Mouse (Mus musculus): ENCODE measurements around the gene Pramel4. TPM values are rescaled to one million over a fixed set of nuclear protein-coding genes. Genes with fewer than 3 reads are reported as not detected.

The Pramel4 gene
- 0.08 TPM for polyA plus RNA-seq (2014; fragmentation: Illumina TruSeq; extraction: RNeasy Lipid Tissue Mini Kit (QIAGEN cat#74804); ENCODE audit: low read depth, low replicate concordance)

GRCm38 (mm10) chr4:144058826-144059225, at the start of gene Pramel4:
TSS of gene Pramel4 (plus strand) at chr4:144059126.

GRCm38 (mm10) chr4:144106174-144106573, 47.2 kb downstream of the Pramel4 start, which contains the start of gene Gm13102:
TSS of gene Gm13102 (plus strand) at chr4:144106474.

Other genes starting within 250 kb of the Pramel4 start
- gene Gm13084, start 243.0 kb upstream of the Pramel4 start, polyA plus RNA-seq (2014; fragmentation: Illumina TruSeq; extraction: RNeasy Lipid Tissue Mini Kit (QIAGEN cat#74804); ENCODE audit: low read depth, low replicate concordance), result not detected
- not detected for gene Gm13103, start 212.6 kb upstream of the Pramel4 start, polyA plus RNA-seq (2014; fragmentation: Illumina TruSeq; extraction: RNeasy Lipid Tissue Mini Kit (QIAGEN cat#74804); ENCODE audit: low read depth, low replicate concordance)
- gene Pramef6, start 158.7 kb upstream of the Pramel4 start, polyA plus RNA-seq (2014; fragmentation: Illumina TruSeq; extraction: RNeasy Lipid Tissue Mini Kit (QIAGEN cat#74804); ENCODE audit: low read depth, low replicate concordance), result not detected
- not detected for gene Pramef25, start 108.1 kb upstream of the Pramel4 start, polyA plus RNA-seq (2014; fragmentation: Illumina TruSeq; extraction: RNeasy Lipid Tissue Mini Kit (QIAGEN cat#74804); ENCODE audit: low read depth, low replicate concordance)
- gene Gm13101, start 92.2 kb upstream of the Pramel4 start, polyA plus RNA-seq (2014; fragmentation: Illumina TruSeq; extraction: RNeasy Lipid Tissue Mini Kit (QIAGEN cat#74804); ENCODE audit: low read depth, low replicate concordance), result 0.41 TPM
- not detected for gene Pramef17, start 64.8 kb upstream of the Pramel4 start, polyA plus RNA-seq (2014; fragmentation: Illumina TruSeq; extraction: RNeasy Lipid Tissue Mini Kit (QIAGEN cat#74804); ENCODE audit: low read depth, low replicate concordance)
- not detected for gene Gm13102, start 47.3 kb downstream of the Pramel4 start, polyA plus RNA-seq (2014; fragmentation: Illumina TruSeq; extraction: RNeasy Lipid Tissue Mini Kit (QIAGEN cat#74804); ENCODE audit: low read depth, low replicate concordance)
- not detected for gene Oog3, start 103.5 kb downstream of the Pramel4 start, polyA plus RNA-seq (2014; fragmentation: Illumina TruSeq; extraction: RNeasy Lipid Tissue Mini Kit (QIAGEN cat#74804); ENCODE audit: low read depth, low replicate concordance)
- gene Oog2, start 131.6 kb downstream of the Pramel4 start, polyA plus RNA-seq (2014; fragmentation: Illumina TruSeq; extraction: RNeasy Lipid Tissue Mini Kit (QIAGEN cat#74804); ENCODE audit: low read depth, low replicate concordance), result not detected
- not detected for gene C87977, start 154.2 kb downstream of the Pramel4 start, polyA plus RNA-seq (2014; fragmentation: Illumina TruSeq; extraction: RNeasy Lipid Tissue Mini Kit (QIAGEN cat#74804); ENCODE audit: low read depth, low replicate concordance)
- not detected for gene Pramel5, start 221.4 kb downstream of the Pramel4 start, polyA plus RNA-seq (2014; fragmentation: Illumina TruSeq; extraction: RNeasy Lipid Tissue Mini Kit (QIAGEN cat#74804); ENCODE audit: low read depth, low replicate concordance)

Measured in testis, adult 10 weeks (tissue).